Mouse (Mus musculus) testis, postnatal 10 days (tissue): ENCODE data around the gene Wnk1.
"Not testable (repeated sequence)": the region's sequence is repeated elsewhere in the genome, so short reads cannot be mapped to it uniquely, and the experiment has no call there.

ENCODE experiments used
- DNase-seq: peaks from one replicate; pipeline ENCODE4 v3.0.0; 2021; ENCODE audit warnings: low spot score

Gene Wnk1

DNA sequence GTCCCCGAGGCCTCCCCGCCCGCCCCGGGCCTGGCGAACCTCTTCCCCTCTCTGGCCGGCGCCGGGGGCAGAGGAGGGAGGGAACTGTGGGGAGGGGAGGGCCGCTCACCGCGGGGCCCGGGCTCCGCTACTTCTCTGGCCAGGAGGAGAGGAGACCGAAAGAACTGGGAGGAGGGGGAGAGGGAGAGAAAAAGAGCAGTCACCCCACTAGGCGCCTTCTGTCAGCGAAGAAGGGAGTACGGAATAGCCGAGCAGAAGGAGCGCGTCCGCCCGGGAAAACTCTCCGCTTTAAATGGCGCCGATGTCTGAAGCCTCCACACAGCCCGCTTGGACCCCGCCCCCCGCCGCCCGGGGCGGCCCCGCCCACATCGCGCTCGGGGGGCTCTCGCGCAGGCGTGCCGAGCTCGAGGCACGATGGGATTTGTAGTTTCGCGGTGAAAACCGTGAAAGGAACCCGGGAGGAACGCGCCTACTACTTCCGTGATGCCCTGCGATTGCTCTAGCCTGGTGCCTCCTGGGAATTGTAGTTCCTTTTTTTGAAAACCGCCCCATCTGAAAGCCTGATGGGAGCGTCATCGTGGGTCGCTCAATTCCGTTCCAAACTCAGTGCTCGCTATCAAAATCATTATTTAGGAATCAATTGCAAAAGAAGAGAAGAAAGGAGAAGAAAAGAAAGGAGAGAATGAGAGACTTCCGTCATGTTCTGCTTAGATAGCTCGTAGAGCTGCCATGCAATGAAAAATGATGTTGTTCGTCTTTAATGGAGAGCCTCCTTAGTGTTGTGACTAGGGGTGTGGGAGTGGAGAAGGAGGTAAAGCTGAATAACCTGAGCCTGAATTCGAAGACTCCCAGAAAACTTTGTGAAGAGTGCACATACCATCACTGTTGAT is at the start of gene Wnk1:
Gene Wnk1, minus strand, starts transcription at position 307 of the 890 bp plus-strand sequence.
- peak; percentile 98 for DNase-seq

GRCm38 (mm10) chr6:120087041-120087440 is 48.6 kb upstream of the Wnk1 start:
- DNase-seq: not testable (repeated sequence)

DNA sequence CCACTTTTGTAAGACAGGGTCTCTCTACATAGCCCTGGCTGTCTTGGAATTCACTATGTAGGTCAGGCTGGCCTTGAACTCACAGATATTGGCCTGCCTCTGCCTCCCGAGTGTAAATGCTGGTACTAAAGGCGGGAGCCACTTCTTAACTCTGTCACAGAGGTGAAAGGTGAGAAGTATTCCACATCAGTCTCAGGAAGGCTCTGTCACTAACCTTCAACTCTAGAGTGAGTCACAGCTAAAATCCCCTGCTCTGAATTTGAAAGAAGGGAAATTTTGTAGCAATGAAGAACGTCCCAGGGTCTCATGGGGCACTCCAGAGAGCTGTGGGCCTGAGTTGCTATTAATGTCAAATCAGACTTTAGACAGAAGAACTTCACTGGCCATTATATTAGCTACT is 47.4 kb upstream of the Wnk1 start:
- no peak for DNase-seq

DNA sequence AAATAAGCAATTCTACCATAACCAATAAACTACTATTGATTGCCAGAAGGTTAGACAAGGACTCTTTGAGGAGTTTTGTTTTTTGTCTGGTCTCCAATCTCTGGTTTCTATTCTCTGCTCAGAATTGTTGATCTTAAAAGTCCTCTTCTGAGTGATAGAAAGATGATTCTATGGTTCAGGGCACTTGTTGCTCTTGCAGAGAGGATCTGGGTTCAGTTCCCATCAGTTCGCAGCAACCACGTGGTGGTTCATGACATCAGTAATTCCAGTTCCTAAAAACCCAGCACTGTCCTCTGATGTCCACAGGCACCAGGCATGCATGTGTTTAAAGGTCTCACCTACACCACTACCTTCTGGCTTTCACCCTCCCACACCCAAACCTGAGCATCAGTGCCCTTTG is 46.5 kb upstream of the Wnk1 start:
- DNase-seq: no peak

- DNase-seq: no peak
Observed at GRCm38 (mm10) chr6:120083442-120083841, 45.0 kb upstream of the Wnk1 start.

GRCm38 (mm10) chr6:120082951-120083411 is 44.5 kb upstream of the Wnk1 start:
- no peak for DNase-seq

- no peak for DNase-seq
Observed at GRCm38 (mm10) chr6:120082251-120082950, 43.9 kb upstream of the Wnk1 start.

- no peak for DNase-seq
Observed at GRCm38 (mm10) chr6:120081516-120081915, 43.0 kb upstream of the Wnk1 start.

DNA sequence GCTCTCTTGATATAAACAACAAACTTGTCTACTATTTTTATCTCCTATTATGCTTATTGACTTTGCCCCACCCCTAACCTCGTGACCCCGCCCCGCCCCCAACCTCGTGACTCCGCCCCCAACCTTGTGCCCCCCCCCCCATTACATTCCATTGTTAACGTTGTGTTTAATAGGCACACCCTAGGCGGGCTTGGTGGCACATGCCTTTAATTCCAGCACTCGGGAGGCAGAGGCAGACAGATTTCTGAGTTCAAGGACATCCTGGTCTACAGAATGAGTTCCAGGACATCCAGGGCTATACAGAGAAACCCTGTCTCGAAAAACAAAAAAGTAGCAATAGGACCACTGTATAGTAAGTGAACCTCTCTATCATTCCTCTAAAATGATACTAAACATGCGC is 41.1 kb upstream of the Wnk1 start:
- DNase-seq: no peak

DNA sequence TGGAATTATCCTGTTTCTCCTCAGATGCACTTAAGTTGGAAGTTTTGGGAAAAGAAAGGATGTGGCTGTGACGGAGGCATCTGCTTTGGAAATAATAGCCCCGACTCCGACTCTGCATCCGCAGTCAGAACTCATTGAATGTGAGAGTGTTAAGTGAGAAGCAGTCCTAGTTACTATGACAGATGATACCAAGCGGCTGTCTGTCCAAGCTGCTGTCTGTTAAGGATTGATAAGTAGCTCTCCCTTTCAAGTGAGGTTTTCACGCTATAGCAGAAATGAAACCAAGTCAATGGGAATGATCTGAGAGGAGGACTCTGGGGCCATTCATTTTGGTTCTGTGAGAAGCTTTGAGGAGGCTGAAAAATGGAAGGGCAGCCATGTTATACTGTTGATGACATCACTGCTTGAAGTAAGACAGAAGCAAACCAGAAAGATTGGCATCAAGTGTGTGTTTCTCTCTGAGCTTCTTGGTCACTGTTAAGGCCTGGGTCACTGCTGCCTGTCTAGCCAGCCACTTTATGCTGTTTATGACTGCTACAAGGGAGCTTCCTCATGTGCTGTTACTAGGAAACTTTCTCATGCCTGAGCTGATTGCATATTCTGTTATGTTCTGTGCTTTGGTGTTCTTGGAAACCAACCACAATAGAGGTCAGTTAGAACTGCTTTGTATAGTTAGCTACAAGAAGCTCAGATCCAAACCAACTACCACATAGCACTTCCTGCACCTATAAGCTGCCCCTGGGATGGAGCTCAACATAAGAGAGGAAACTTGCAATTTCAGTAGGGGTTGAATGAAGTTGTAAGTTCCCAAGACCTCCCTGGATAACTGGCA is 38.4 kb upstream of the Wnk1 start:
- no peak for DNase-seq

GRCm38 (mm10) chr6:120072630-120073029 is 34.2 kb upstream of the Wnk1 start:
- DNase-seq: no peak

GRCm38 (mm10) chr6:120069546-120069945 is 31.1 kb upstream of the Wnk1 start:
- no peak for DNase-seq

GRCm38 (mm10) chr6:120065552-120066177 is 27.2 kb upstream of the Wnk1 start:
- DNase-seq: no peak

GRCm38 (mm10) chr6:120064627-120065026 is 26.2 kb upstream of the Wnk1 start:
- DNase-seq: no peak

DNA sequence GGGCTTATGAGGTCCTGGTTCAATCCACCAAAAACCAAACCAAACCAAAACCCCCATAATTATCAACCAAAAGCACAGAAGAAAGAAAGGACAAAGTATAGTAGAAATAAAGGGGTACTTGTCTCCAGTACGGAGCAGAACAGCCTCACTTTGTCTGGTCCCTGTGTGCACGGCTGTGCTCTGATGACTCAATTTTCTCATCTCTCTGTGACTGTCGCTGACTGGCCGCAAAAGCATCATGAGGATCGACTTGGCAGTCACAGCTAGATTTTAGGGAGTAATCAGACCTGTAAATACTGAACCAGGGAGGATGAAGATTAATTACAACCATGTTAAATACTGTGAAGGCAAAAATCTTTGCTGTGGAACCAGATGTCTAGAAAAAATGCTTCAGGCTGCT is 24.5 kb upstream of the Wnk1 start:
- DNase-seq: no peak

DNA sequence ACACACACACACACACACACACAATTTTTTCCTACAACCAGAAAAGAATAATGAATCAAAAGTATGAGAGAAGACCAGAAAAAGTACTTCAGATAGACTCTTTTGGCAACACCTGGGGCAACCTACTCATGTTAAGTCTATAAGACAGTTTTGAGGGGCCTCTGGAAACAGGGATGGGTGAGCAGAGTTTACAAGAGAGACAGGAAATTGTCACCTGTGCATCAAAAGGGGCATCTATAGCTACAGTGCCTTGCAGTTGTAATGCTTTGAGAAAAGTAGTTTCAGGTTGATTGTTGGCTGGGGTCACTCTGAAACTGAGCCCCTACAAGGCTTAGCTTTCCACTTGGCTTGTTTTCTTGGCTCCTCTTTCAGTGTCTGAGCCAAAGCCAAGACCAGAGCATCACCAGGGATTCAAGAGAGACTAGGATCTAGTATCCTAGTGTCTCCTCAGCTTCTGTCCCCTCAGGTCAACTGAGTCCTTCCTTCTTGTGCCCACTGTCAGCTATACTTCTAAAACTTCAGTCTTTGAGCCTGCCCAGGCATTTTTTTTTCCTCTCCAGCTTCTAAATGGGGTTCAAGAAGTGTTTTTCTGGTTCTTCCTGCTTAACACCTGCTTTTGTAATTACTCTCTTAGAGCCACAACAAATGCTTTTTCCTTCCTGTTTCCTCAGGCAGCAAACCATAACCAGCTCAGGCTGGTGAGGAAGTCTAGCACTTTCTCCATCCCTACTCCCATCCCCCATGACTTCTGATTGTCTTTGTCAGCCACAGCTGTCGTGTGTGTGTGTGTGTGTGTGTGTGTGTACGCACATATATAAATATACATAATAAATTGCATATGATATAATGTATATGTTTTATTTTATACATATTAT is 17.4 kb upstream of the Wnk1 start:
- no peak for DNase-seq

- DNase-seq: no peak
Observed at GRCm38 (mm10) chr6:120054412-120054811, 15.9 kb upstream of the Wnk1 start.

DNA sequence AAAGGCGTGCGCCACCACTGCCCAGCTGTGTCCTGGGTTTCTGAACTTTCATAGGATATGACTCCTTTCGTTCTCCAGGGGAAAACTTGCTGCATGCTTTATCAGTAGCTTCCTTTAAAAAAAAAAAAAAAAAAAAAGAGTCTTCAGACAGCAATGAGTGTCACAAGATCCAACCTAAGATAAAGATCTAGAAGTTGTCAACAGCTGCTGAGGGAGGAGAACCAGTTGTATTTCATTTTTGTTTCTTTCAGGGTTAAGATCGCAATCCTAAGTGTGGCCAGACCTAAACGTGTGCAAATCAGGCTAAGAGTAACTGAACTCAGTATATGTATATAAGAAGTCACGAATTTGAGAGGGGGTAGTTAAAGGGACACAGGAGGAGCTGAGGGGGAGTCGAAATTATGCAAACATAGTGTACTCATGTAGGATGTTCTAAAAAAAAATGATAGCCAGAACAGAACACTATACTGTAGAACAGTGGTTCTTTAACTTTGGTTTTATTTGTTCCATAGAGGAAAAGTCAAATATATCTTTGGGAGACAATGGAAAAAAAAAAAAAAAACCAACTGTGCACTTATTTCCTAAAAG is 9.3 kb upstream of the Wnk1 start:
- no peak for DNase-seq

DNA sequence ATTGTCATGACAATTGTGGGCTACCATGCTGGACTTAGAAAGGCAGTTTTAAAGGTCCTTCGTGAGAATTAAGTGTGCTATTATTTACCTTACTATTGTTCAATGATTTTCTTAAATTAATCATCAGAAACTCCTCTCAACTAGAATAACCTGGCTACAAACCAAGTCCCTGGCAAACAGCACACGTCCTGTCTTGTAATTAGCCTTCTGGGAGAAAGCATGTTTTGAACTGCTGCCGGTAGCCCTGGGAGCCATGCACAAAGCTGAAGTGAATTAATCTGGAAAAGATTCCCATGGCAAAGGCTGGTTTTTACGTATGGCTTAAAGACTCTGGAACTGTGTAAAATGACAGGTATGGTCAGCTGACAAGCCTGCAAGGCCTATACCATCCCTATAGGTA is 6.9 kb upstream of the Wnk1 start:
- no peak for DNase-seq

- no peak for DNase-seq
Observed at GRCm38 (mm10) chr6:120042632-120043220, 4.3 kb upstream of the Wnk1 start.
